Mouse (Mus musculus) cerebellum, postnatal 4 days (tissue): Measurements from ENCODE around the gene Tmem59.

ENCODE experiments used
- DNase-seq, 2 experiments: peaks; one replicate each; pipeline ENCODE4 v3.0.0; 2022; ENCODE audit warnings: low spot score in 2 of 2, mixed read lengths in 1 of 2

Tmem59 gene

DNA sequence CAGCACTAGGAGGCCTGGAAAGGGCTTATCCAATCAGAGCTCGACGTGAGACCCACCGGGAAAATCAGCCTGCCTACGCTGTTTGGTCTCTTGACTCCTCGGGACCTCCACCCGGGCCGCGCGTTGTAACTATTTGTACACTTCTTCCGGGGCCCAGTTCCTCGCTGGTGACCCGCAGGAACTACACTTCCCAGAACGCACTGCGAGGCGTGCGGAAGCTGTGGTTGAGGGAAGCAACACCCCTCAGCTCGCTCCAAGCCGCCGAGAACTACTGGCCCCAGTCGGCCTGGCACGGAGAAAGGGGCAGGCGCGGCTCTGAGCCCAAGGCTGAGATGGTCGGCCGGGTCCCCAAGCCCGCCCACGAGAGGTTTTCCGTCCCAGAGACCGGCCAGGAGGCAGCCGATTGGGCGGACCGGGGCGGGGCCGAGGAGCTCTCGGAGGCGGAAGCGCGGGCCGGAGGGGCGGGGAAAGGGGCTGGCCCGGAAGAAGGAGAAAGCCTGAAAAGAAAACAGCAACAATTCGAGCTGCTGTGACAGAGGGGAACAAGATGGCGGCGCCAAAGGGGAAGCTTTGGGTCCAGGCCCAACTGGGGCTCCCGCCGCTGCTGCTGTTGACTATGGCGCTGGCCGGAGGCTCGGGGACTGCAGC, at the start of gene Tmem59:
Gene Tmem59, plus strand, starts transcription at position 218 of the 648 bp plus-strand sequence.
- peak; percentile 89 to 96 for DNase-seq

DNA sequence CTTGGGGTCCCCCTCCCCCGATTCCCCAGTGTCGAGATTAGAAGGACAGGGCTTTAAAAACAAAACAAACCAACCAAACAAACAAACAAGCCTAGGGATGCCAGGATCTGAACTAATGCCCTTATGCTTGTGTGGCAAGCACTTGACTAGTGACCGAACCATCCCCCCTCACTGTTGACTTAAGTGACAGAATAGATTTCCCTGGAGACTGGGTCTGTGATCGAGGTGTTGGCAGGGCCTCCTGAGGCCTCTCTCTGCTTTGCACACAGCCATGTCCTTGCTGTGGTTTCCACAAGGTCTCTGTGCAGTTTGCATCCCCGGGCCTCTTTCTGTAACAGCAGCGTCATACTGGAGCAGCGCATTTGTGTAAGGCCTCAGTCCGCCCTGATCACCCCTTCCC, 48.8 kb upstream of the Tmem59 start:
- DNase-seq: no peak

- no peak for DNase-seq
Observed at GRCm38 (mm10) chr4:107130534-107130933, 47.7 kb upstream of the Tmem59 start.

- DNase-seq: no peak
Observed at GRCm38 (mm10) chr4:107134891-107135290, 43.3 kb upstream of the Tmem59 start.

- DNase-seq: no peak
Observed at GRCm38 (mm10) chr4:107135663-107136062, 42.5 kb upstream of the Tmem59 start.

- DNase-seq: no peak
Observed at GRCm38 (mm10) chr4:107136531-107136930, 41.7 kb upstream of the Tmem59 start.

- DNase-seq: no peak
Observed at GRCm38 (mm10) chr4:107138948-107139835, 39.0 kb upstream of the Tmem59 start.

DNA sequence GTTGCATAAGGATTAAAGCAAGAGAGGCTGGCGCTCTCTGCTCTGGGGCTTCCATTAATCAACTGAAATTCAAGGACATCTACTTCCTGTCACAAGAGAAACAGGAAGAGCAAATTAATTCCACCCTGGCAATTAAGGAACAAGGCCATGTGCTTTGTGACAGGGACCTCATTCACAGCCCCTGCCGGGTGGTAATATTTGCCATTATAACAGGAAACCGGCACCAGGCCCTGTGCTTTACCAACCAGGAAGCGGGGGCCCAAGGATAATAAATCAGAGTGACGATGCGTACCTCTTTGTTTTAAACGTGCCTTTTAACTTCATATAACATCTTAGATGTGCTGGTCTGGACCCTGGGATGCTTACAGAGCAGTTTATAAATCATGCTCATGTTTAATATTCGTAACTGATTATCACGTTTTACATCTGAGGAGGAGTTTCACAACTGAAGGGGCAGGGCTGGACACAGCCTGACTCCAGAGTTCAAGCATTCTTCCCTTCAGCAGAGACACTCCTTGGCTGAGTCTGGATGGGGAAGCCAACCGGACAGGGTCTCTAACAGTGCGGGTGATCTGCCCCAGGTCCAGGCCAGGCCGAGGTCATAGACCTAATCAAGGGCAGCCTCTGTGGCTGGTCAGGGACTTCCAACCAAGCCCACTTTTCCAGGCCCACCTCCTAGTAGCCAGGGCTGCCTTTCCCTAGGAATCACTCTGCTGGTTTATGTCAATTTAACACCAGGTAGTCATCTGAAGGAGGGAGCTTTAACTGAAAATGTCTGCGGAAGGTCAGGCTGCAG, 38.2 kb upstream of the Tmem59 start:
- DNase-seq: no peak

GRCm38 (mm10) chr4:107143511-107143910, 34.7 kb upstream of the Tmem59 start:
- no peak for DNase-seq

- no peak for DNase-seq
Observed at GRCm38 (mm10) chr4:107150991-107151390, 27.2 kb upstream of the Tmem59 start.

- DNase-seq: no peak
Observed at GRCm38 (mm10) chr4:107152571-107152970, 25.6 kb upstream of the Tmem59 start.

- no peak for DNase-seq
Observed at GRCm38 (mm10) chr4:107156983-107157401, 21.2 kb upstream of the Tmem59 start.

GRCm38 (mm10) chr4:107159166-107159773, 18.9 kb upstream of the Tmem59 start:
- DNase-seq: no peak

DNA sequence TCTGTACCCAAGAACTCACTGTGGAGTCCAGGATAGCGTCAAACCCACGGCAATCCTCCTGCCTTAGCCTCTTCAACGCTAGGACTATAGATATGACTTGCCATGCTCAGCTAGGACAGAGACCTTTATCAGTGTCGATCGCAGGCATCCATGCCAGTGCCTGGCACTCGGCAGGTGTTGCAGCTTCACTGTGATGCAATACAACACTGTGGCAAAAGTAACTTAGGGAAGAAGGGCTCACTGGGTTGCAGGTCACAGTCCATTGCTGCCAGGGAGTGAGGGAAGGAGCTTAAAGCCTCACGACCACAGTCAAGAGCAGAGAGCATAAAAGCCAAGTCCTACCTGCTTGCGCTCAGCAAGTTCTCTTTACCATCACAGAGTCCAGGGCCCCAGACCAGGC, 18.0 kb upstream of the Tmem59 start:
- DNase-seq: no peak

GRCm38 (mm10) chr4:107163341-107163740, 14.9 kb upstream of the Tmem59 start:
- no peak for DNase-seq

DNA sequence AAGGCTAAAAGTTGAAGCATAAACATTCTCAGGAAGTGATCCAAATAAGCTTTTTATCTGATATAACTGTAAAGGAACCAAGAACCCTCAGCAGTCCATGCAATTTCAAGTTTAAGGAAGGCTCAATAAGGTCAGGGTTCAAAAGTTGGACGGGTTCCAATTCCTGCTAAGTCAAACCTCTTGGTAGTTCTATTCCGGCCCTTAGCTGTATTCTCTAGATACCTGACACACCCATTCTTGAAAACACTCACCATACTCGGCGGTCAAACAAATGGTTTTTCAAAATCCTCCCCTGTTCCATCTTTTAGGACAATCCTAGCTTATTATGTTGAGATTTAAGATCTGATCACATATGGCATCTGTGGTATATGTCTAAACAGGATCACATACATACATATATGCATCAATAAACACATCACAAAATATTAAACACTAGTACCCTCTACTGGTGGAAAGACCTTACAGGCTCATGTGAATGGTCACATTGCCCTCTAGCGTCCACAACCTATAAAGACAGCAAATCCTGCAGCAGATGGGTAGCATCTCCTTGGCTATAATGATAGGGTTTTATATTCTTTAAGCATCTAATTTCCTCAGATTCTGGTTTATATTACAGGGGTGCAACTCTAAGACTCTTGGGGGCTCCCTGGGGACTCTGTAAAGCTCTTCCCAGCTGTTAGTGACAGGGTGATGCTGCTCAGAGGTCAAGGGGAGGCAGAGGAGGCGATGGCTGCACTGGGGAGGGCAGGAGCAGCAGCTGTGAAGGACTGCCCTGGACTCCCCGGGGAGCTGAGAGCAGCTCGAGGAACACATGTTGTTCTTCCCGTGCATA, 14.2 kb upstream of the Tmem59 start:
- DNase-seq: peak; percentile 38 to 70

DNA sequence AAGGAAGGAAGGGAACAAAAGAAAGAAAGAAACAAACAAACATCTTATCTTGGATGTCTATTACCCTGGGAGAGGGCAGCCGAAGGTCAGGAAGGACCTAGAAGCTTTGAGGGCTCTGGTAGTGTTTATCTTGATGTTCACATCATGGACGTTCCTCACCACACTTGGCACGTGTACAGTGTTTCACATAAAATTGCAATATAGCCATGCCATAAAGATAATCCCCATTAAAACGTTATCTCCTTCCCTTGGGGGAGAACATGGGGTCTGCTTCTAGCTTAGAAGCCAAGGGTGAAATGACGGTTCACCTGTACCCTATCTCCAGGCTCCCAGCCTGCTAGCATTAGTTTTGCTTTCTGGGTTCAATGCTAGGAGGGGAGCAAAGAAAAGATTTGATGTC, 11.5 kb upstream of the Tmem59 start:
- no peak for DNase-seq

DNA sequence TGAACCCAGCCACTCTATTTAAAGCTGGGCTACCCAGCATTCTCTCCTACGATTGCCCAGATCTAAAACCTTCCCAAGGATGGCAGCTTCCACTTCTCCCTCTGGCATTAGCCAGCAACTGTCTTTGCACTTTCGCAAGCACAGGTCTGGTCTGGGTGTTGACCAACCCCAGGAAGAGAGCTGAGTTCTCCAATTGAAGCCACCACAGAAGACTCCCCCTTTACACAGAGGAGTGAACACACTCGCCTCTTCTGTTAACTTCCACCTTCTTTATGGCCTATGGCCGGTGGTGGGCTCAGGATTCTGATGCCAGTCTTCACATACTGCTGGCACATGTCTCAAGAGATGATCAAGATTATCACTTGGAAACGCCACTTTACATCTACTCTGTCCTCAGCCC, 10.4 kb upstream of the Tmem59 start:
- no peak for DNase-seq

DNA sequence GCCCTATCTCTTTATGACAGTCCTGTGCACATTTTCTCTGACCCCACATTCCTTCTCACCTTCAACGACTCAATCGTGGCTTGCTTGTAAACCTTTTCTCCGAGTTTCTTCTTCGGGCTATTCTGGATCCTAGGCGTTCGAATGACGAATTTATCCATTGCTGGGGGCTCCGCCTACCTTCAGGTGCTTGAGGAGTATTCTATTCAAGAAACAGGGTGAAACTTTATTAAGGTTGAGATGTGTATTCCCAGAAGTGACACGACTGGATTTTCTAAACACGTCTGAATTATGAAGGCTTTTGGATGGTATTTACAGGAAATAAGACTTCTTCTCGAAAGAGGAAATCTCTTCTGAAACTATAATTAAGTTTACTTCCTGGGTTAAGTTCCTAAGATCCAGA, 693 bp upstream of the Tmem59 start:
- DNase-seq: no peak

- peak in 1 of 2 experiments; percentile 46 for DNase-seq
Observed at GRCm38 (mm10) chr4:107178830-107179490, 761 bp downstream of the Tmem59 start, which contains the start of gene Tceanc2. TSS of gene Tceanc2 (minus strand) at chr4:107179116.
